Mouse (Mus musculus) cerebellum, adult 9-11 months (tissue): ENCODE measurements around the gene Prex1.

Source experiments
- DNase-seq: peaks from one replicate; pipeline ENCODE4 v3.0.0; 2022

Prex1 gene

DNA sequence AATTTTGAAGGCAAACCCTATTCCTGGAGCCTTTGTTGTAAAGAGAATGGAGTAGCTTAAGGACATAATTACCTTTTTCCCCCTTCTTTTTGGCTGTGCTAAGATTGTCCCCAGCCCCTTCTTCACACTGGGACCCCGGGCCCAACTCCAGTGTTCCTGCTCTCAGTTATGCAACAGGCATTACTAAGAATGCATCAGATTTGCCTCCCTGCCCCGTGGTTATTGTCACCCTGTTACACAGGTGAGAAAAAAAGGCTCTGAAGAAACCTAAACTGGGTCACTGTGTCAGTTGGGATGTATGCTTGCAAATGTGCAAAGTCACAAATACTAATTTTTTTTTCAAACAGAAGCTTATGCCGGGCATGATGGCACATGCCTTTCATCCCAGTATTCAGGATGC lies 6.8 kb upstream of the Prex1 start:
- DNase-seq, result no peak

DNA sequence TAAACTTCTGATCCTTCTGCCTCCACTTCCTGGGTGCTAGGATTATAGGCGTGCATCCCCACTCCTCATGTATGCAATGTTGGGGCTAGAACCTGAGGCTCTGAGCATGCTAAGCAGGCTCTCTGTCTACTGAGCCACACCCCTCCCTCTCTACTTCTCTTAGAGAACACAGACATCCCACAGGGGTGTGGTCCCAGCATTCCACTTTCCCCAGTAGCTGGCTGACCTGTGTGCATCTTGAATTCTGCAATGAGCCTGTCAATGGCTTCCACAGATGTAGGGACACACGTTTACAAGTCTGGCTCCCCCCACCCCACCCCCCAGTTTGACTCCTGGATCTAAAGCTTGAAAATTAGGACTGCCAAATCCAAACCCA lies 6.3 kb upstream of the Prex1 start:
- DNase-seq, result no peak

DNA sequence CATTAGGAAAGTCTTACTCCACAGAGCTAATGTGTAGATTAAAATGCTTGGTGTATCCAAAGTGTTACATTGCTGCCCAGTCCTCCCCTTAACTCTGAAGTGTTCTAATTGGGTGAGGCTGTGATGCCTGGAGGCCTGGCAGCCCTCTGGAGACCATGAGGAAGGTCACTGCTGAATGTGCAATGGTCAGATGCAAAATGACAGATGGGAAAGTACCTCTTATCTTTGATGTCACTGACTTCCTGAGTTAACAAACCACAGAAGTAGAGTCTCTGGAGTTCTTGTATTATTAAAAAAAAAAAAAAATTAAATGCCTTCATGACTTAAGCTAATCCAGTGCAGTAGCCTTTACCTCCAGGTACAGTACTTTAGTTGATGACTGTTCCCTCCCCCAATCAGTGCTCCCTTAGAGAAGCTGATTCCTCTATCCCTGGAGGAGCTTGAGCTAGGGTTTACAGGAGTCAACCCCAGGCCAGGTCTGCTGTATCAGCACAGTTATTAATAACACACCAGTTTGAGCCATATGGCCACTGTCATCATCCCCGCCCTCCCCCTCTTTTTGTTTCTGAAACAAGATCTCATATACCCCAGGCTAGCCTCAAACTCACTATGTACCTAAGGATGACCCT lies 5.8 kb upstream of the Prex1 start:
- DNase-seq, result no peak

DNA sequence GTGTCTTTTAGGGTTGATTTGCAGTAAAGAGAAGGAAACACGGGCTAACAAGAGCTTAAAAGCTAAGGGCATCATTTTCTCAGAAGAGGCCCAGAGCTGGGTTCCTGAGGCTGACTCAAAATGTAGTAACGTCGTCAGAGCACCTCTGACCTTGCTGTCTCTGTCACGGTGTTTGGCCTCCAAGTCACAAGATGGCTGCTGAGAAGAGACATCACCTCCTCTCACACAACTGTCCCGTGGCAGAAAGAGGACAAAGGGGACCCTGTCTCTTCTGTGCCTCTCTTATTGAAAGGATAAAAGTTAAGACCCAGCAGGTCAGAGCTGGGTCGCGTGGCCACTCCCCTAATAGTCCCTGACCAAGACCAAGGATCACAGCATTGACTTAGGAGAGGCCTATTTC lies 2.4 kb upstream of the Prex1 start:
- no peak for DNase-seq

DNA sequence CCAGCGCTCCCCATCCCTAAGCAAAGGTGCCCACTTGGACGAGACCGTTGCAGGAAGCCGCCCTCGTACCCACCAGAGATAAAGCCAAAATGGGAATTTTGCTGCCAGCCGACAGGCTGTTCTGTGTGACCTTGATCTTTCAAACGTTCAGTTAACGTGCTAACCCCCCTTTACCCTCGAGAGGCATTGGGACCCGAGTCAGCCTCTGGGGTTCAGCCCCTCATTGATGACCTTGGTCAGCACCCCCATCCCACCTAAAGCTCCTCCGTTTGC lies 731 bp upstream of the Prex1 start:
- DNase-seq, result no peak

DNA sequence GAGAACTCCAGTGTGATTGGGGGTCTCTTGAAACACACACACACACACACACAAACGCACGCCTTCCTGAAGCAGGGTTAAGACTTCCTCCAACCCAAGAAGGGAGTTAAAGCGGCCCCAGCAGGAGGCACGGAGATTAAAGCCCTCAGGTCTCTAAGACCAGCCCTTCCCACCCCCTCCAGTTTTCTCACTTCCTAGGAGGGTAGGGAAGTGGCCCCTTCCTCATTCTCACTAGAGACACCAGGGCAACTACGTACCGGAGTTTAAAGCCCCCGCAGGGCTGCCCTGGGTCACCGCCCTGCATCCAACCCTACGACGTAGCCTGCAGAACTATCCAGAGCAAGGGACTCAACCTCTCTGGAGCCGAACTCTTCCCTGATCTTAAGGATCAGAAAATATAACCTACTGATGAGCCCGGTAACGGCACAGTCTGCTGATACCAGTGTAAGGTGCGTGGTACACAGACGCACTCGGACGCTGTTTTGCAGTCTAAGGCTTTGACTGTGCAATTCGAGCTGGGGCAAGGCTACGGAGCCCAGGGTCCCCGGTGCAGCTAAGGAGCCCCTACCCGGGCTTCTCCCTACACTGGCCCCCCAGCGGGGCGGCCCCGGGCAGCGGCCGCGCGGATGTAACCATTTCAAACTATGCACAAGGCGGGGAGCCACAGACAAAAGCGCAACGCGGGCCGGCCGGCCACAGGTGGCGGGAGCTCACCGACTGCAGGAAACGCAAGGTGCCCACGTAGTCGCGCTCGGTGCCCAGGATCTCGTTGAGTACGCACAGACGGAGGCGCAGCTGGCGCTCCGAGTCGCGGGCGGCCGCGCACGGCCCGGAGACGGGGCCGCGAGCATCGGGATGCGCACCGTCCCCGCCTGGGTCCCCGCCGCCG lies 587 bp downstream of the Prex1 start:
- DNase-seq, result no peak

DNA sequence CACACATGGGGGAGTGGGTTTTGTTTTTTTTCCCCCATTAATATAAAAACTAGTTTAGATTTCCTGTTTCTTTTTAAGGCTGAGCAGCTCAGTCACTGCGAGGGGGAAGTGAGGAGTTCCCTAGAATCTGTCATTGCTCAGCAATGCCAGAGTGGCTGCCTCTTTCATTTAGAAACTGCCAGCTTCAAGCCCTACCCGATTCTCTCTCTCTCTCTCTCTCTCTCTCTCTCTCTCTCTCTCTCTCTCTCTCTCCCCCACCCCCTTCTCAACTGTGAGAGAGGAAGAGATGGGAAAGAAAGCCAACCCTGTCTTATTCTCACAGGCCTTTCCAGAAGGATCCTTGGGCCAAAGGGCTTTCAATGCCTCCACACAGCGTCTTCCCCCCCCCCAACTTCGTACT lies 1.3 kb downstream of the Prex1 start:
- no peak for DNase-seq

DNA sequence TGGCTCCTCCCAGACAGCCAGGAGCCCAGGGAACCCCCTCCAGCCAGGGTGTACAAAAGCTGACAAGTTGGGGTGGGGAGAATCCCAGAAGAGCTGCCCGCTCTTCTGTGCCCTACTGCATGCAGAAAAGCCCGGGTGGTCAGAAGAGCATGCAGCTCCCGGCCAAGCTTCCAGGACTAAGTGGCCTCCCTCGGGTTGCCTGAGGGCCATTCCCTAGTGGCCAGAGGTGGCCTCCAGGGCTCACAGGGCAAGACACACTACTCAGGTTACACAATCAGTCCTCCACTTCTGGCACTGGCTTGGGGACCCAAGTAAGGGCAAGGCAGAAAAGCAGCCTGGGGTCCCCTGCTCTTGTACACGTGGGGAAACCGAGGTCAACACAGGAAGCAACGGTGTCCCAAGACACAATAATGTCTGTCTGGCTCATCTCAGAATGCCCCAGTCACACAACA lies 1.9 kb downstream of the Prex1 start:
- peak; percentile 33 for DNase-seq

DNA sequence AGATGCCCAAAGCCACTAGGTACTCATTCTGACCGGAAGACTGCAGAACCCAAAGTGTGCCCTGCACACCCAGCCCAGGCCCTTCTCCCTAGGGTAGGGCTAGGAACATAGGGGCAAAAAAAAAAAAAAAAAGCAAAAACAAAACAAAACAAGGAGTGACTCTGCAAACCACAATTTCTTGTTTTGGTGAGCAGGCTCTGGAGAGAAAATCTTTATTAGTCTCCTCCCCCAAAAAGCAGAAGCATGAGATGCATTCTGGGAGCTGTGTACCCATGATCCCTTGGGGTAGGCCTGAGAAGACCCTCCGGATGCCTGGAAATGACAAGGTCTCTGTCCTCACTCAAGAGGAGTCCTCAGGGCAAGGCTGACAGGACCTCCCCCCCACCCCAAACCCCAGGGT lies 3.7 kb downstream of the Prex1 start:
- DNase-seq, result no peak

DNA sequence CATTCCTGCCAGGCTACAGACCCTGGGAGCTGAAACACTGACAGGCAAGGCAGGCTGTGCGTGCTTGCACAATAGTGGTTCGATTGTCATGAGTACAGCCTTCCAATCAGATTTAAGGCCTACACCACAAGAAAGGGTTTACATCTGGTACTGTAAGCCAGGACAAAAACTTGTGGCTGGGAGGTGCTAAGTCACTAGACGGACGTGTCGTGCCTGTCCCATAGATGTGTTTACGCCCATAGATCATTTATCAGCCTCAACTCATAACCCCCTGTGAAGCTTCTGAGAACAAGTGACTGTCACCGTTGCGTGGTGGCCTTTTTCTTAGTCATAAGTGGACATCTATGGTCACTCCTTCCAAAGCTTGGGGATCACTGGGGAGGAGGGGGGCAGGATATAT lies 5.3 kb downstream of the Prex1 start:
- DNase-seq, result no peak

DNA sequence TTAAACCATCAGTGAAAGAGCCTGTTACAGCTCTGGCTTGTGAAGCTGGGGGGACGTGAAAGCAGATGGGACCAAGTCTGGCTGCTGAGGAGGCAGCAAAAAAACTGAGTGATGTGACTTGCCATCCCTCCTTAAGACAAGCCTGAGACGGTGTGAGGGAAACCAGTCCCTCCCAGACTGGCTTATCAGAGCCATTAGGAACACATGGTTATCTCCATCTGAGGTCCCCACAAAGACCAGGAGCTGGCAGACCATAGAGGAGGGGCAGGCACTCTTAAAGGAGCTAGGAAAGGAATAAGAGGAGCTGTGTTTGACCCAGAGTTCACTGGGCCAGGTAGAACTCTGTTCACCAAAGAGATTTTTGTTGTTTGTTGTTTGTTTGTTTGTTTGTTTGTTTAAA lies 7.1 kb downstream of the Prex1 start:
- DNase-seq, result no peak

DNA sequence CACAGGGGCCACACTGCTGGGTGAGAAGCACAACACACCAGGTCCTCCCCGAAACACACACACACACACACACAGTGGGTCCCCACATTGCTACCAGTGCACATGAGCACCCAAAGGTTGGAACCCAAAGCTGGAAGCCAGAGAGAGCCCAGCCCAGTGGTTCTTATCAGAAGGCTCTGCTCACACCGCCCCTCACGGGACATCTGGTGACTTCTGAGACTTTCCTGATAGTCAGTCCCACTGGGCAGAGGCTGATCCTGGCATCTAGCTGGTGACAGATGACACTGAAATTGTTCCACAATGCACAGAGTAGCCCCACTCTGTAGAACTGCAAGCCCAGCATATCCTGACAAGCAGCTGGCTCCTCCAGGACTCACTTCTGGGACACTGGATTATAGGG lies 10.1 kb downstream of the Prex1 start:
- no peak for DNase-seq

DNA sequence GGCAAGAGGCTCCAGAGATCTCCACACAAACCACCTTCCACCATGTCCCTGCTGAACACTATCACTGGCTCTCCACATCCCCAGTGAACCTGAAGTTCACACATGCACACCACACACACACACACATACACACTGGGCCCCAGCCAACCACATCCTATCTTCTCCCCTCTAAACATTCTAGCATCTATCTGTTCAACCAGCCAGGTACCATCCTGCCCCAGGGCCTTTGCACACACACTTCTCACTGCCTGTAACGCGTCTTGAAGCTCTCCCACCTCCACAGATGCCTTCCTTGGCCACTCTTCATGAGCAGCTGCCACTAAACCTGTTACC lies 11.6 kb downstream of the Prex1 start:
- DNase-seq, result no peak

DNA sequence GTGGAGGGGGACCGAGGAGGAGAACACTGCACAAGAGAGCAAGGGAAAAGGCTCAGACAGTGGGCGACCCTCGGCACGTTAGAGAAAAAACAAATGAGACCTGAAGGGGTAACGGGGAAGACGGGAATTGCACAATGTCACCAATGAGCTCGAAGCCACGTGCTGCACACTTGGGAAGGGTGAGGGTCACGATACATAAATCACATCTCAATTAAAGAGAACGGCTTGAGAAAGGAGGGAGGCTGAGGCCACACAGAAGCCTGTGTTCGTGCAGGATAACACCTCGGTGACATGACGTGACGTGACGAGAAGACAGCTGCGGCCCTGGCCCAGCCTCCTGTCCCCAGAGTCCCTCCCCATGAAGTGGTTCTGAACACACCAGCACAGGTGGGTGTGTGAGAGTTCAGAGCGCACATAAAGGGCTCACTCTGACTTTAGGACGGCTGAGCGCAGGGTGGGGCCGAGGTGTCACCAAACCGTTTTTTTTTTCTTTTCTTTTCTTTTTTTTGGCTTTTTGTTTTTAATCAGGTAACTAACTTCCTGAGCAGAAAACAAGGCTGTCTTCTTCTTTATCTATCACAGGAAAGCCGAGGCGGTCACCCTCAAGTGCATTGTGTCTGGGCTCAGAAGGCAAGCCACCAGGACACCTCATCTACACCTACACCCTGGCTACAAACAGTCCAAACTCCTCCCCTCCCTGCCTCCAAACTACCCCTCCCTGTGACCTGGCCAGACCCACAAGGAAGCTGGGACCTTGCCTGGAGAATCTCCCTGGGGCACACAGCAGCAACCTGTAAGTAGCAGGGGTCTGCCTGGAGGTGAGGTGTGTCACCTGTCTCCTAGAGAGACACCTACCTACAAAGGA lies 12.2 kb downstream of the Prex1 start:
- no peak for DNase-seq

DNA sequence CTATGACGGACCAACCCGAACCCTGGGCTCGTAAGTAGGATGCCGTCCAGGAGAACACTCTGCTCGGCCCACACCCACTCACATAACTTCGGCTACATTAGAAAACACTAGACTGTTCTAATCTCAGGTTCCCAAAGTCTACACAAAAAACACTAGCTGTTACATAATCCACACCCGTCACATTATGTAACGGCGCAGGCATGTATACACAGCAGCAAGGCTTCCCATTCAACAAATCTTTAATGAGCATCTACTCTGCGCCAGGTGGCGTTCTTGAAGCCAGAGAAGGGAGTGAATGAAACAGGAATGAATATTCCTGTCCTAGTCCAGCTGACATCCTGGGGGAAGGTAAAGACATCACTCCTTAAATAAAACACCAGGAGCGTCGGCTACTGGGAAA lies 12.9 kb downstream of the Prex1 start:
- DNase-seq, result no peak

DNA sequence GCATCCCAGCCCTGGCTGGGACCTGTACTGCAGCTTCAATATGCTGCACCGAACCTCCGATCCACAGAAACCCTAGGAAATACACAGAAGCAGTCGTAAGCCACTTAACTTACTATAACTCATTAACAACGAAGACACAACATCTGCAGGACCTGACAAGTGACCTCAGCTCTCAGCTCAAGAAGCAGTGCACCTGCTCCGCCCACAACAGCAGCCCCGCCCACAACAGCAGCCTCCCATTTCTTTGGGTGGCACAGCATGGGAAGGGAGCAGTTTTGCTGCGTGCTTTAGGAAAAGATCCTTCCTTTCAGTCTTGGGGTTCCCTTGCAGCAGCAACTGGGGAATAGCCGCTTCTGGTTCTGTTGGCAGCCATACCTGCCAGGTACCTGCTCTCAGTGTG lies 13.5 kb downstream of the Prex1 start:
- no peak for DNase-seq

DNA sequence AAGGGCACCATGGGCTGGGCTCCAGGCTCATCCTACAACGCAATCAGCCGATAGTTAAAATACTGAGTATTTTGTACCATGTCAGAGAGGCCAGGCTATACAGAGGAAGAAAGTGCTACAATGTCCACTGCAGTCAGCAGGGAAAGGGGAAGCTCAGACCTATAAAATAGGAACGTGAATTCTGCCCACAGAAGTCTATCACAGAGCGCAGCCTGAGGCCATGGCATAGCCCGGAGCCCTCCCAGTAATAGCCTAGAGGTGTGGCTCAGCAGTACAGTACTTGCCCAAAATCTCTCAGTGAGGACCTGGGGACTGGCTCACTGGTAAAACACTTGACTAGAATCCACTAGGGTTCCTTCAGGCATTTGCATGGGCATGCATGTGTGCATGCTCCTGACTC lies 14.1 kb downstream of the Prex1 start:
- DNase-seq, result no peak

DNA sequence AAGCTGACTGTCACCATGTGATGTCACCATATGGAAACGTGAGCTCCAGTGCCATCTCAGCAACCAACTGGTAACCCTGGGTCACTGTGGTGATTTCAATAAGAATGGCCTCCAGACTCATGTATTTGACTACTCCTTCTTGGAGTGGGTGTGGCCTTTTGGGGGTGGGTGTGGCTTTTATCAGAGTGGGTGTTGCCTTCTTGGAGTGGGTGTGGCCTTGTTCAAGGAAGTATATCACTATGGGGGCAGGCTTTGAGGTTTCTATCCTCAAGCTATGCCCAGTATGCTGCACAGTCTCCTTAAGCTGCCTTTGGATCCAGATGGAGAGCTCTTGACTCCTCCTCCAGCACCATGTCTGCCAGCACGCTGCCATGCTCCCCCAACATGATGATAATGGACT lies 19.0 kb downstream of the Prex1 start:
- DNase-seq, result no peak

DNA sequence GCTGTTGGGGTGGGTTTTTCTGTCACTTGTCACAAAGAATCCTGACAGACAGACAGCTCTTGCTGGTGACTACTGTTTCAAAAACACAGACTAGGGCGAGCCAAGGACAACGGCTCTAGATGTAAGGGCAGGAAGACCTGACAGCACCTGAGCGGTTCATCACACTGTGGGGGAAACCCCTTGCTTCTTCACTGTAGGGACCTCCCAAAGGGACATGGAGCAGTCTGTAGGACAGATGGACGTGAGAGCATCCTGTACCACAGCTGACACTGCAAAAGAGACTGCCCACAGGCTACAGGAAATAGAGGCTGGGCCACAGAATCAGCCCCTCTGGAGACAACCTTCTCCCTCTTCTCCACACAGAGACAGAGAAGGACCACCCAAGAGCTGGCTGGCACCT lies 20.2 kb downstream of the Prex1 start:
- DNase-seq, result no peak

DNA sequence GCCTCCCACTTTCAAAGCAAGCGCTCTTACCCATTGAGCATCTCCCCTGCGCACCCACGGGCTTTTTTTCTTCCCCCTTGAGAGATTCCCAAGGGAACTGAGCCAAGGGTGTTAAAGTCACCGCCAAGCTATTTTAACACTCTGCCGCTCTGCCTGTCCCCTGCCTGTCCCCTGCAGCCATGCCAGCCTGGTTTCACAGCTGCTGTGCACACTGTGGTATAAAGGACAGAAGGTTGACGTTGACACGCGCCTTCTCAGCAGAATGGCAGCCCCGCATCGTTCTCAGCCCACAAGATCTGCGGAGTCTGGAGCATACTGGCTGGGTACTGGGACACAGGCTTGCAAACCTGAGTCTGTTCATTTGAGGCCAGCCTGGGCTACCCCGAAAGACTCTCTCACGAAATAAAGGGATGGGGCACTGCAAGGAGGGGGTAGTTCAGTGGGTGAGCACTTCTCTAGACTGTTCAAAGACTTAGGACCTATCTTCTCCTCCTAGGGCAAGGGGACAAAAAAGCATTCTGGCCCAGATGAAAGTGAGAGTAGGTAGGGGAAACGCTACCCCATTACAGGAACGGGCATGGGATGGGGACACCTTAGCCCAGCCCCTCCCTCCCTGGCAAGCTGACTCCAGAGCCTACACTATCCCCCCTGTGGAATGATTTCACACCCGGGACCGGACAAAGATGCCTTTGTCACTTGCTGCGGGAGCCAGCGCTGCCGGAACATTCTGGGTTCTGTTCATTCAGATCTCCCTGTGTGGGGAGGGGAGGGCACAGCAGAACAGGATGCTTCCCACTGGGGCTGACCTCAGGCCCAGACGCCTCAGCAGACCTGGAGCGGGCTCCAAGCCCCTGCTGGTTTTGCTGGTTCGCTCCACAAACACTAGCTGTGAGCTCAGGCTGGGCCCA lies 21.8 kb downstream of the Prex1 start:
- peak; percentile 65 for DNase-seq

DNA sequence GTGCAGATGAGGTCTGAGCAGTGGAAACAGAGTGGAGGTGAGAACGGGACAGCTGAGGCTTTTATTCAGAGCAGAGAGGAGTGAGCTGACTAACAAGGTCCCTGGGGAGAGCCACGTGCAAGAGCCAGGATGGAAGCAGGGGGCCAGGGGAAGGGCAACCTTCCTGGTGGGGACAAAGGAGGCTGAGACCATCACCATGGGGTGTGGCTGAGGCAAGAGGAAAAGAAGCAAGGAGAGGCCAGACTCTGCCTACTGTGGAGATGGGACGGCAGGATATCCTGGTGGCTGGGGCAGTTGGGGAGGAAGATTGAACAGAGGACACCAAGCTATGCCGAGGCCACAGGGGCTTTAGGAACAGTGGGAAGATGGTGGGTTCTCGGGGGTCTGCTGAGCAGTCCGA lies 26.7 kb downstream of the Prex1 start:
- no peak for DNase-seq

DNA sequence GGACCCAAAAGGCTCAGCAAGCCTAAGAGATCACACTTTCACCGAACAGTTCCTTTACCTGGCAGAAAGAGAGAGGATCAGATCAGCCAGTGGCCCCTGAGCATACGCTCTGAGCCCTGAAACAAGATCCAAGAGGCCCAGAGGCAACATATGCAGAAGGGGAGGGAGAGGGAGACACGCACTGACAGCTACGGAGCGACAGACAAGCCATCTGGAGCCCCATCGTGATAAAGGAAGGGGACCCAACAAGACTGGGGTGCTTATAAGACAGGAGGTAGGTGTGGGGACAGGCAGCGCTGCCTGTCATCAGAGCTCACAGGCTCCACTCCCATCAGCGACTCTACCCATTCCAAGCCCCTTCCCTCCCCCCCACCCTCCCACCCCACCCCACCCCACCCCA lies 27.8 kb downstream of the Prex1 start:
- no peak for DNase-seq

DNA sequence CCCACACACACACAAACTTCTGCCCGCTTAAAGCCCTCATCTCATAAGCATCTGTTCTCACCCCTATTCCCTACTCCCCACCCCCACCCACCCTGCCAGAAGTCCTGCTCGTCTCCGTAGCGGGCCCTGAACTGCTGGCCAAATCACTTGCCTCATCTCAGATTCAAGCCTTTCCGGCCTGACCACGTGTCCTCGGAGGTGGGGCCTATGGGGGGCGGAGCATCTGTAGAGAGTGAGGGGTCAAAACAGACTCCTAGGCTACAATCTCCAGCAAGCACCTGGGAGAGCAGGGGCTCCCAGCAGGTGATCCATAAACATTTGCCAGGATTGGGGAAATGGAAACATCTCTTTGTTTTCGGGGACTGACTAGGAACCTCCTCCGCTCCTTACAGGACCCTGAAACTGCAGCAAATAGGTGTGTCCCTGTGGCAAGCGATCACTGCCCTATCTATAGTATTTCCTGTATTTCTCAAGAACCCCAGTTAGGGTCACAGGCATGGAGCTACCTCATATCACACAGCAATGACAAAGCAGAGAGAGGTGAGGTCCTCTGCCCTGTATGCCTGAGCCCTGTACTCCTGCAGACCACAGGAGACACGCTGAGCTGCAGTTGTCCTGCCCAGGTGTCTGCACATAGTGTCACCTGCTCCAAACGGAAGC lies 29.6 kb downstream of the Prex1 start:
- no peak for DNase-seq
